Mouse (Mus musculus) liver, postnatal 0 days (tissue): Measurements from ENCODE around the gene Tubgcp4. TPM values are rescaled to one million over a fixed set of nuclear protein-coding genes. Genes with fewer than 3 reads are reported as not detected.
"Not testable (repeated sequence)": the region's sequence is repeated elsewhere in the genome, so short reads cannot be mapped to it uniquely, and the experiment has no call there.

ENCODE experiments used
- ATAC-seq: fragments of 200-750 bp; cut with Nextera tagmentation; 2 replicates; pipeline ENCODE4 v1.8.0; 2017; ENCODE audit warnings: mild to moderate bottlenecking, moderate library complexity
- DNase-seq: peaks from one replicate; pipeline ENCODE4 v3.0.0-alpha.2; 2016
- H3K27ac ChIP-seq: fragments of 300-500 bp; sonication (generic); 2 replicates; pipeline ENCODE4 v1.5.1; 2014; ENCODE audit warnings: antibody characterized with exemption, moderate library complexity, mild to moderate bottlenecking, low read depth
- H3K27me3 ChIP-seq: fragments of 300-500 bp; sonication (generic); 2 replicates; pipeline ENCODE4 v1.6.1; 2014; ENCODE audit warnings: low read length, control low read depth, mixed read lengths; ENCODE audit not compliant: insufficient read depth
- H3K36me3 ChIP-seq: fragments of 300-500 bp; sonication (generic); replicated peaks from 2 replicates; pipeline ENCODE4 v1.6.1; 2014; ENCODE audit warnings: mild to moderate bottlenecking, control low read depth, low read length, moderate library complexity, mixed read lengths; ENCODE audit not compliant: insufficient read depth
- H3K4me1 ChIP-seq: fragments of 300-500 bp; sonication (generic); 2 replicates; pipeline ENCODE4 v1.6.1; 2014; ENCODE audit warnings: antibody characterized with exemption, mild to moderate bottlenecking, control low read depth; ENCODE audit not compliant: insufficient read depth
- H3K4me2 ChIP-seq: fragments of 300-500 bp; sonication (generic); 2 replicates; pipeline ENCODE4 v1.6.1; 2014; ENCODE audit warnings: low read depth, mild to moderate bottlenecking, low read length, moderate library complexity, mixed read lengths
- H3K4me3 ChIP-seq: fragments of 300-500 bp; sonication (generic); 2 replicates; pipeline ENCODE4 v1.5.1; 2014; ENCODE audit warnings: low read depth, low read length
- H3K9ac ChIP-seq: fragments of 300-500 bp; sonication (generic); replicated peaks from 2 replicates; pipeline ENCODE4 v1.6.1; 2014; ENCODE audit warnings: mild to moderate bottlenecking, moderate library complexity
- H3K9me3 ChIP-seq: fragments of 300-500 bp; sonication (generic); 2 replicates; pipeline ENCODE4 v1.6.1; 2016; ENCODE audit warnings: mild to moderate bottlenecking, control low read depth, low read length, mixed read lengths
- CTCF ChIP-seq: sonication (generic); IDR thresholded peaks from 2 replicates; pipeline ENCODE4 v1.5.1; 2016; ENCODE audit warnings: antibody characterized with exemption, low read depth
- EP300 ChIP-seq: IDR thresholded peaks from 2 replicates; pipeline ENCODE4 v1.6.1; 2016; ENCODE audit warnings: antibody characterized with exemption, low read depth, mild to moderate bottlenecking
- WGBS: fragments of 180-500 bp; shearing (Covaris S2); extraction: QIAGEN DNeasy Blood & Tissue Kit; methylation state at CpG from one replicate; pipeline ENCODE4 v1.1.7; 2014; ENCODE audit not compliant: insufficient replicate concordance; 5-methylcytosine and 5-hydroxymethylcytosine counted together
- polyA plus RNA-seq: library from polyadenylated mRNA; unstranded; fragments of >200 nt; fragmentation: Nextera tagmentation; extraction: Ambion mirVana; gene quantifications from 2 replicates; pipeline ENCODE4 v1.2.1, GENCODE M21; 2015

Tubgcp4 gene
- polyA plus RNA-seq, result 8.1 and 9.7 TPM in 2 replicates

GRCm38 (mm10) chr2:121170481-121170971 is at the start of gene Tubgcp4:
Gene Tubgcp4 (plus strand): TSS chr2:121170654.
- Histone ChIP-seq H3K9ac (peak within 1 kb of the TSS; percentile 92), H3K36me3 (peaks cover 27% of the 10 kb centered on the region), H3K4me3 (peak within 1 kb of the TSS; percentile 97), H3K27ac (peak within 1 kb of the TSS; percentile 89), H3K9me3 (no peaks in the 10 kb centered on the region), H3K27me3 (no peaks in the 10 kb centered on the region), H3K4me1 (peaks cover 15% of the 10 kb centered on the region), H3K4me2 (peak within 1 kb of the TSS; percentile 88)
- WGBS, result under 1% methylated on average over 38 of the region's 38 CpGs
- TF ChIP-seq EP300, result no peak
- TF ChIP-seq CTCF, result no peak
- ATAC-seq, result peak; percentile 39
- DNase-seq, result no peak

- 87% methylated on average over 5 of the region's 5 CpGs for WGBS
- H3K27ac ChIP-seq, DNase-seq, H3K4me3 ChIP-seq, ATAC-seq, H3K9ac ChIP-seq, H3K4me2 ChIP-seq, H3K27me3 ChIP-seq, H3K36me3 ChIP-seq, H3K9me3 ChIP-seq, H3K4me1 ChIP-seq: not testable (repeated sequence)
Observed at GRCm38 (mm10) chr2:121126302-121126701, 44.2 kb upstream of the Tubgcp4 start.

DNA sequence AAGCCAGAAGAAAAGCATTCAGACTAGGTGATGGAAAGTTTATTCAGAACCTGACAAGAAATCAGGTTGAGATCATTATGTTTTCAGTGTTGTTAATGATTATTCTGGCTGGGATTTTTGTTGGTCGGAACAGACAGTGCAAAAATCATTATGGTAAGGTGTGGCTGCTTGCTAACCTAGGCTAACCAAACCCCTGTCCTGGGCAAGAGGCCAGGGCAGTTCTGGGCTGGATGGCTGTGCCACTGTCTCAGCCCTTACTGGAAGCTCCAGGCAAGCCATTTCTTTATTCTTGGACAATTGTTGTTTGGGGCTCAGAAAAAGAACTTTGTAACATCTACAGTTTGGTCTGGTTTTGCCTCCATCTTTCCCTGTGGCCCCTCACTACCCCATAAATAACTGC is 42.9 kb upstream of the Tubgcp4 start:
- Histone ChIP-seq H3K4me2 (no peak overlapping the region), H3K36me3 (no peaks in the 10 kb centered on the region), H3K9ac (no peak overlapping the region), H3K27me3 (no peaks in the 10 kb centered on the region), H3K4me3 (no peak overlapping the region), H3K4me1 (0 out of 2 replicates have a peak, but pooled peaks cover 2% of the 10 kb centered on the region), H3K9me3 (no peaks in the 10 kb centered on the region), H3K27ac (no peak overlapping the region)
- 37% methylated on average over 1 of the region's 1 CpGs for WGBS
- no peak for TF ChIP-seq EP300
- TF ChIP-seq CTCF, result no peak
- ATAC-seq (no peak), DNase-seq (peak; percentile 28)

GRCm38 (mm10) chr2:121128865-121129620 is 41.4 kb upstream of the Tubgcp4 start:
- no peak overlapping the region for H3K4me3 ChIP-seq
- no peak for DNase-seq
- 67% methylated on average over 9 of the region's 9 CpGs for WGBS
- TF ChIP-seq EP300 (no peak), CTCF (no peak)
- H3K36me3 ChIP-seq, result no peaks in the 10 kb centered on the region
- 0 out of 2 replicates have a peak, but pooled peaks cover 2% of the 10 kb centered on the region for H3K4me1 ChIP-seq
- H3K27ac ChIP-seq, result no peak overlapping the region
- no peaks in the 10 kb centered on the region for H3K27me3 ChIP-seq
- no peak for ATAC-seq
- H3K9ac ChIP-seq, result no peak overlapping the region
- H3K9me3 ChIP-seq, result no peaks in the 10 kb centered on the region
- no peak overlapping the region for H3K4me2 ChIP-seq

DNA sequence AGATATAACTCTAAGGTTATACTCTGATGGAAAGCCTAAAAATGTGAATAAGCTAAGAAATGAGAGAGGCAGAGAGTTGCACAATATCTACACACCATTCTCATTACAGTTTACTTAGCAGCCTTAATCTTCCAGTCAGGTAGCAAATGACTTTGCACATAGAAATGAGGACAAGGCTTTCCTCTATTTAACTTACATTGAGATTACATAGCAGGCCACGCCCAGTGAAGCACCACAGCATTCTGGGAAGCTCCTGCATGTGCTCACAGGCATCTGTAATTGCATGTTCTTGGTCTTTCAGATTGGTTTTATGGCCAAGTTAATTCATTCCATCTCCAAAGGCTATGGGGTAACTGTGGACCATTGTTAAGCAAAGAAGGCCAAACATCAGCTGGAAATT is 37.6 kb upstream of the Tubgcp4 start:
- TF ChIP-seq EP300 (no peak), CTCF (no peak)
- Histone ChIP-seq H3K27ac (no peak overlapping the region), H3K4me3 (no peak overlapping the region), H3K9me3 (no peaks in the 10 kb centered on the region), H3K4me1 (peaks cover 4% of the 10 kb centered on the region; the same call in 1 of the 2 replicates), H3K27me3 (no peaks in the 10 kb centered on the region), H3K36me3 (no peaks in the 10 kb centered on the region), H3K4me2 (no peak overlapping the region), H3K9ac (no peak overlapping the region)
- WGBS, result 61% methylated on average over 1 of the region's 1 CpGs
- no peak for ATAC-seq
- no peak for DNase-seq

GRCm38 (mm10) chr2:121137371-121137770 is 33.1 kb upstream of the Tubgcp4 start:
- DNase-seq (no peak), ATAC-seq (no peak)
- peaks cover 24% of the 10 kb centered on the region for H3K4me1 ChIP-seq
- 89% methylated on average over 4 of the region's 4 CpGs for WGBS
- no peaks in the 10 kb centered on the region for H3K27me3 ChIP-seq
- TF ChIP-seq EP300 (no peak), CTCF (no peak)
- H3K27ac ChIP-seq, result no peak overlapping the region
- H3K4me3 ChIP-seq, result no peak overlapping the region
- peak overlapping the region; percentile 81; the same call in 1 of the 2 replicates for H3K4me2 ChIP-seq
- H3K36me3 ChIP-seq, result 0 out of 2 replicates have a peak, but pooled peaks cover 4% of the 10 kb centered on the region
- no peaks in the 10 kb centered on the region for H3K9me3 ChIP-seq
- H3K9ac ChIP-seq, result no peak overlapping the region
